Mouse (Mus musculus) small intestine, adult 2 months (tissue): Measurements from ENCODE around the gene 4921536K21Rik. TPM values are rescaled to one million over a fixed set of nuclear protein-coding genes. Genes with fewer than 3 reads are reported as not detected.

ENCODE experiments used
- H3K27ac ChIP-seq: fragments of 200-500 bp; 2 replicates; pipeline ENCODE4 v1.5.1; 2012; ENCODE audit warnings: low read depth, low read length, control low read depth, inconsistent platforms; ENCODE audit not compliant: insufficient read depth
- H3K27me3 ChIP-seq: fragments of 200-500 bp; 2 replicates; pipeline ENCODE4 v1.6.1; 2012; ENCODE audit warnings: mild to moderate bottlenecking, moderate library complexity, low read length, inconsistent platforms; ENCODE audit not compliant: control insufficient read depth, insufficient read depth
- H3K36me3 ChIP-seq: fragments of 200-500 bp; 2 replicates; pipeline ENCODE4 v1.6.1; 2012; ENCODE audit warnings: mild to moderate bottlenecking, low read length, control low read depth, inconsistent platforms; ENCODE audit not compliant: control insufficient read depth, insufficient read depth
- H3K4me1 ChIP-seq: fragments of 200-500 bp; 2 replicates; pipeline ENCODE4 v1.6.1; 2012; ENCODE audit warnings: low read length, inconsistent platforms, mixed read lengths; ENCODE audit not compliant: control insufficient read depth, insufficient read depth, insufficient read length
- H3K4me3 ChIP-seq: fragments of 200-500 bp; 2 replicates; pipeline ENCODE4 v1.5.1; 2012; ENCODE audit warnings: low read depth, mild to moderate bottlenecking, control low read depth, inconsistent platforms, low read length, moderate library complexity
- CTCF ChIP-seq: fragments of 200-500 bp; IDR thresholded peaks from 2 replicates; pipeline ENCODE4 v1.5.1; 2012; ENCODE audit warnings: low read depth, mild to moderate bottlenecking, control low read depth, inconsistent platforms, low read length, moderate library complexity, mixed read lengths; ENCODE audit not compliant: insufficient replicate concordance, insufficient read length; ENCODE audit errors: extremely low read depth
- POLR2A ChIP-seq: fragments of 200-500 bp; IDR thresholded peaks from 2 replicates; pipeline ENCODE4 v1.6.1; 2012; ENCODE audit warnings: low read depth, mild to moderate bottlenecking, control low read depth, inconsistent platforms, low read length, moderate library complexity
- WGBS: fragments of 180-500 bp; shearing (Covaris S2); methylation state at CpG from one replicate; pipeline ENCODE4 v1.1.7; 2018; 5-methylcytosine and 5-hydroxymethylcytosine counted together
- polyA plus RNA-seq: library from polyadenylated mRNA; depleted of rRNA; stranded (reverse); fragments of >200 nt; gene quantifications from 2 replicates; pipeline ENCODE4 v1.2.3, GENCODE M21; 2012

The 4921536K21Rik gene
- polyA plus RNA-seq, 1 experiment: 0.06 TPM

GRCm38 (mm10) chr11:3863454-3864112, 31.3 kb downstream of the 4921536K21Rik start, which contains the start of gene Osbp2:
TSS of gene Osbp2 (minus strand) at chr11:3863903.
- peaks cover 13% of the 10 kb centered on the region; the same call in 1 of the 2 replicates for H3K27me3 ChIP-seq
- 4% methylated on average over 56 of the region's 58 CpGs for WGBS
- peak within 1 kb of the TSS; percentile 61 for H3K4me3 ChIP-seq
- peaks cover 12% of the 10 kb centered on the region for H3K4me1 ChIP-seq
- H3K27ac ChIP-seq: no peak within 1 kb of the TSS
- TF ChIP-seq POLR2A: peak; percentile 18; the same call in 1 of the 2 replicates
- no peak for TF ChIP-seq CTCF
- H3K36me3 ChIP-seq: no peaks in the 10 kb centered on the region

- Histone ChIP-seq H3K36me3 (no peaks in the 10 kb centered on the region), H3K4me3 (peak overlapping the region; percentile 61; the same call in 1 of the 2 replicates), H3K4me1 (peaks cover 12% of the 10 kb centered on the region), H3K27me3 (peaks cover 13% of the 10 kb centered on the region; the same call in 1 of the 2 replicates), H3K27ac (no peak overlapping the region)
- WGBS: 80% methylated on average over 19 of the region's 19 CpGs
- TF ChIP-seq CTCF: no peak
- no peak for TF ChIP-seq POLR2A
These were observed 32.0 kb downstream of the 4921536K21Rik start for GRCm38 (mm10) chr11:3862661-3863453.

- H3K4me1 ChIP-seq: peaks cover 12% of the 10 kb centered on the region
- no peaks in the 10 kb centered on the region for H3K36me3 ChIP-seq
- no peak overlapping the region for H3K27ac ChIP-seq
- WGBS: 63% methylated on average over 4 of the region's 4 CpGs
- peaks cover 13% of the 10 kb centered on the region; the same call in 1 of the 2 replicates for H3K27me3 ChIP-seq
- no peak overlapping the region for H3K4me3 ChIP-seq
- TF ChIP-seq CTCF: no peak
- no peak for TF ChIP-seq POLR2A
These were observed 34.5 kb downstream of the 4921536K21Rik start for GRCm38 (mm10) chr11:3860361-3860760.

DNA sequence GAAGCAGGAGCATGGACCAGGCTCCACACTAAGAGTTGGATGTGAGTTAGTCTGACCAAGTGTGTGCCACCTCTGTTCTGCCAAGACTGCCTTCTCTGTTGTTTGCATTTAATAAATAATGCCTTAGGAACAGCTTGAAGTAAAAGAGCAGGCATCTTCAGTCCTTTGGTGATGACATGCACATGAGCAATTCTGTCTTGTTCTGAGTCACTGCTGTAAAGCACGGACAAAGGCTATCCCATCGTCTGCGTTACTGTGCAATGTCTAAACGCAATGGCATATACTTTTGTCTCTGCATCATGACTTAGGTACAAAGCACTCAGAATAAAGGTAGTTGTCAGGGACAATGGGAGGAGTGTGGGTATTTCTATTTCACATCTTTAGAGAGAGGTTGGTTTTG, 35.1 kb downstream of the 4921536K21Rik start:
- Histone ChIP-seq H3K4me1 (peaks cover 12% of the 10 kb centered on the region), H3K36me3 (no peaks in the 10 kb centered on the region), H3K27ac (no peak overlapping the region), H3K4me3 (no peak overlapping the region), H3K27me3 (peaks cover 13% of the 10 kb centered on the region; the same call in 1 of the 2 replicates)
- no peak for TF ChIP-seq CTCF
- WGBS: 90% methylated on average over 4 of the region's 4 CpGs

- H3K27me3 ChIP-seq: peaks cover 9% of the 10 kb centered on the region; the same call in 1 of the 2 replicates
- TF ChIP-seq POLR2A (no peak), CTCF (no peak)
- no peak overlapping the region for H3K27ac ChIP-seq
- H3K4me3 ChIP-seq: no peak overlapping the region
- no peaks in the 10 kb centered on the region for H3K4me1 ChIP-seq
- WGBS: 74% methylated on average over 5 of the region's 5 CpGs
- H3K36me3 ChIP-seq: no peaks in the 10 kb centered on the region
These were observed 37.0 kb downstream of the 4921536K21Rik start for GRCm38 (mm10) chr11:3857902-3858301.

GRCm38 (mm10) chr11:3855846-3856245, 39.1 kb downstream of the 4921536K21Rik start:
- WGBS: 91% methylated on average over 5 of the region's 5 CpGs
- no peaks in the 10 kb centered on the region for H3K36me3 ChIP-seq

GRCm38 (mm10) chr11:3854156-3854555, 40.7 kb downstream of the 4921536K21Rik start:
- WGBS: 89% methylated on average over 3 of the region's 3 CpGs
- no peaks in the 10 kb centered on the region for H3K36me3 ChIP-seq
- H3K27me3 ChIP-seq: no peaks in the 10 kb centered on the region
- H3K4me3 ChIP-seq: no peak overlapping the region
- no peak for TF ChIP-seq CTCF
- no peak for TF ChIP-seq POLR2A
- no peak overlapping the region for H3K27ac ChIP-seq
- no peaks in the 10 kb centered on the region for H3K4me1 ChIP-seq

More at GRCm38 (mm10) chr11:3855846-3856245, 39.1 kb downstream of the 4921536K21Rik start:
- TF ChIP-seq POLR2A (no peak), CTCF (no peak)
- H3K4me3 ChIP-seq: no peak overlapping the region
- no peak overlapping the region for H3K27ac ChIP-seq
- no peaks in the 10 kb centered on the region for H3K27me3 ChIP-seq
- H3K4me1 ChIP-seq: no peaks in the 10 kb centered on the region
